Mouse (Mus musculus) inflammation-experienced regulatory T-cells, adult 6 months (primary cell): Measurements from ENCODE around the gene Celf2. TPM values are rescaled to one million over a fixed set of nuclear protein-coding genes. Genes with fewer than 3 reads are reported as not detected.
A peak's percentile ranks its signal among the peaks of the same experiment; 100 is the strongest.
"Not testable (repeated sequence)": the region's sequence is repeated elsewhere in the genome, so short reads cannot be mapped to it uniquely, and the experiment has no call there.

Source experiments
- ATAC-seq: one replicate; pipeline ENCODE4 v1.8.0; 2017
- polyA plus RNA-seq, 3 experiments: library from polyadenylated mRNA; unstranded; fragments of 100-300 nt; shearing (Covaris generic); gene quantifications; one replicate each; pipeline ENCODE4 v1.2.1; 2017

Gene Celf2
- polyA plus RNA-seq, 3 experiments from 2014 or later, result 179 to 241 (median 217) TPM

- ATAC-seq, result no peak
Observed at GRCm38 (mm10) chr2:7389264-7389663, 120.1 kb downstream of the Celf2 start.

- no peak for ATAC-seq
Observed at GRCm38 (mm10) chr2:7378736-7379135, 130.6 kb downstream of the Celf2 start.

- ATAC-seq, result no peak
Observed at GRCm38 (mm10) chr2:7377878-7378277, 131.5 kb downstream of the Celf2 start.

DNA sequence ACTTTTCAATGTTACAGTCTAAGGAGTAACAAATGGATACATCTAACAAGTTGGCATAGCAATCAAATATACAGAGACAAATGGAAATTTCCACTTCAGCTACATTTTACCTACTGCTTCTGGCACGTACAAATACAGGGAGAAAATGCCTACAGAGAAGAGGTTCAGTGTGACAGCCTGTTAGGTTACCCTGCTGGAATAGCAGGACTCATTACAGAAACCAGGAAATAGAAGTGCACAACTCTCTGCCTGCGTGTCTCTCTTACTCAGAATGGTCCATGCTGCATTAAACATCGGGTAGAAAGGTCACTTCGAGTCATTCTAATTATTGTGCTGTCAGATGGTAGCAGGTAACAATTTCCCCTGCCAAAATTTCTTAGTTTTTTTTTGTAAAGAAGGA, 141.6 kb downstream of the Celf2 start:
- ATAC-seq, result no peak

GRCm38 (mm10) chr2:7359557-7359956, 149.8 kb downstream of the Celf2 start:
- ATAC-seq, result no peak

DNA sequence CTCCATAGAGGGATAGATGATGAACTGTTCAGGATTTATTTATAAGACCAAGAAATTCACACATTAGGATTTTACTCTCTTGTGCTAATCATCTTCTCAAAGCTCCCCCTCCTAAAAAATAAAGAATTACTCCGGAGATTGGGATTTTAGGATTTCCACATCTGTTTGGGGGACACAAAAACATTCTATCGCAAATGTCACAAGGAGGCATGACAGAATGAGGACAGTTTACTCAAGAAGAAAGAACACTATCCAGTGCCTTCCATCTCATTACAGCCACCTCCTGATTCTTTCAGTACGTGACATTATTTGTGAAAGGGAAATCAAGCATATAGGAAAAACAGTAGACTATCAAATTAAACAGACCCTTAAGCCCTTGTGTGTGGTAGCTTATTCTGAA, 150.5 kb downstream of the Celf2 start:
- no peak for ATAC-seq

DNA sequence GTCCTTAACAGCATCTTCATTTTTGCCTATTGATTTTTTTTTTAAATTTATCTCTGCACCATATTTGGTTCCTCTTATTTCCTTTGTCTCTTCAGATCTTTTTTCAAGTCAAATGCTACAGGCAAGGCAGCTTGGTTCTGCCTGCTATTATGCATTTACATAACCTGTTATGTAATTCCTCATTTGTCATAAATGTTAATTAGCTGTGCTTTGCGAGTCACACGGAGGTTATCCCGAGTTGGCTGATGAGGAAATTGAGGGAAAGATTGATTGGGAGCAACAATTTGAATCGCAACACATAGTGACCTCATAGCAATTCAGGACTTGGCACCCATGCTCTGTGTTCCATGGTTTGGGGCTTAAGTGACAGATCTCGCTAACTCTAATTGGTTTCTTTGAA, 158.1 kb downstream of the Celf2 start:
- ATAC-seq, result no peak

DNA sequence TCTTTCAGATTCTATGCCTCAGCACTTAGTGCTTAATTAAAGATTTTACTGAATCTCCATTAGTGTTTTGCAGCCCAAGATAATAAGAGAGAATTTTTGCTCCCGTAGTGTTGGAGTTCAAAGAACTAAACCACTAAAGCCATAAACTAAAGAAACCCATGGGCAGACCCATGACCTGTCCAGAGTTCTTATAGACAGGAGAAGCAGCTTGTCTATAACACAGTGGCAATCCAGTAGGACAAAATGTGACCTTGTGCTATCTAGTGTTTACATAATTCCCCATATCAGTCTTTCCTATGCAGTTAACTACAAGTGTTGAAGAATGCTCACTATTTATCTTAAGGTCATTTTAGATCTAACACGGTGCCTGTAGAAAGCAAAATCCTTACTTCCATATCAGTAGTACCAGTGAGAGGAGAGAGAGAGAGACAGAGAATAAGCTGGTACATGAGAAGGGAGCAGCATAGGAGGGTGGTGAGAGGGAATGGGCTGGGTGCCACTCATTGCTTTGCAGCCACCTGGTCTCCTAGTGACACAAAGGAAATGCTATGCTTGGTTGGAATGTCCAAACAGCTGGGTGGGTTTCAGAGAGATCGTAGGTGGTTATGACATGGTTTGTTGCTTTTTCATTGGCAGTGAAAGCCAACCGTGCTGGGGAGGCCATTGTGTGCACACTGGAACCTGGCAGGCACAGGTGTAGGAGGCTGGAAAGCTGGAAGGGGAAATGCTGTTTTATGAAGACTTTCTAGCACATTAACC, 162.5 kb downstream of the Celf2 start:
- no peak for ATAC-seq

DNA sequence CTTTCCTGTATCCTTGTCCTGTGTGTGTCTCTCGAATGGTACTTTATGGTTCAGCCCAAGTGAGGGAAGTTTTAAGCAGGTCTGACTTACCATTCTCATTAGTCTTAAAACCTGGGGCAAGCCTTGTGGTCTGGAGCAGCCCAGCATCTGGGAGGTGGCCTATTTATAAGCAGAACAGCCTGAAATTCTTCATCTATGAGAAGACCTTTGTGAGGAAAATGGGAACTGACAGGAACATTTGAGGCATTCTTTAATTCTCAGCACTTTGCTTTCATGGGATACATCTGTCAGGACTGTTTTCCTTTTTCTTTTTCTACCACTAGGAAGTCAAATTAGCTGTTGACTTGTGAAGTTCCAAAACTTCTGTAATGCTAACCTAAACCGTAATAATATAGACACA, 164.4 kb downstream of the Celf2 start:
- ATAC-seq, result no peak

- ATAC-seq, result no peak
Observed at GRCm38 (mm10) chr2:7342911-7343478, 166.4 kb downstream of the Celf2 start.

DNA sequence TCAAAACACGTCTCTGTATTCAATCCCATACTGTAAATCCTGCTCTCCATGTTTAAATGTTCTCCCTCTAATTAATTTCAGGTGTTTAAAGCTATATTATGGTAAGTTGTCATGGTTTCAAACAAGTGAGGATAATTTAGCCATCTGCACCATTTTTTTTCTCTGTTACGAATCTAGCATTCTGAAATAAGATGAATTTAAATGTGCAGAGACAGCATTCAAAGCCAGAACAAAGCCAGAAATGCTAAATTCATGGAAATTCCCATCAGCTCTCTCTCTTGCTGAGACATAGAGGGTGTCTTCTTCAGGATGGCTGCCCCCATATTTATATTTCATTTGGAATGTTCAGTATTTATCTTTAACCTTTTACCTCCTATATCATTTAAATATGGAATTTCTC, 174.5 kb downstream of the Celf2 start:
- no peak for ATAC-seq

DNA sequence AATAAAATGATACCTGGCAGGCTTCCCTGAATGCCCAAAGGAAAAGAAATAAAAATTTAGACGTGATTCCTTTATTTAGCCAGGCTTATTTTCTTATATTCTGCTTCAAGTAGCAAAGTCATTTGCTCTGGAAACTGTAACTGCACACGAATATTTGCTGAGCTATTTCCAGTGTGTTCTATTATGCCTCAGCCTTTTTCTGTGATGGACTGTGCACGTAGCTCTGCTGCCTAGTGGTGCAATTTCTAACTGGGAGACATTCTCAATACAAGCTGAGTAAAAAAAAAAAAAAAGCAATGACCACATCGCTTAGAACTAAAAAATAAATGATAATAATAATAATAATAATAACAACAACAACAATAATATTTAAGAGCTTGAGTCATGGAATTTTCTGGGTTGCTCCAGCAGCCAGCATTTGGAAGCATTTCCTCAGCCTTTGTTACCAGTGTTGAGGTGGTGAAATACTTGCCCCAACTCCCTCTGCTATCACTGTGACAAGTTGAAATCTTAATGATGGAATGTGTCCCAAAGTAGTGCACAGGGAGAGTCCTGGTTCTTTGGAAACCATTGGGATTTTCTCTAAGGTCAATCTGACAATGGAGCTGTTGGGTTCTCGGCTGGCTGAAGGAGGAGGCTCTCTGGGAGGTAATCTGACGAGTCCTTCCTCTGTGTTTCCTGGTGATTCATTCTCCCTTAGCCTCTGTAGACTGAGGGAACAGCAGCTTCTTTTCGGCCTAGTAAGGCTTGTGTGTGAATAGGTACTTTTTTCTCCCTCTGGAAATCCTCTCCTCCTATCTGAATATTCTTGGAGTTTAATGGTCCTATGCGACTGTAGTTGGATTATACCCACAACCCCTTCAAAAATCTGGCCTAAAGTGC, 181.1 kb downstream of the Celf2 start:
- no peak for ATAC-seq

DNA sequence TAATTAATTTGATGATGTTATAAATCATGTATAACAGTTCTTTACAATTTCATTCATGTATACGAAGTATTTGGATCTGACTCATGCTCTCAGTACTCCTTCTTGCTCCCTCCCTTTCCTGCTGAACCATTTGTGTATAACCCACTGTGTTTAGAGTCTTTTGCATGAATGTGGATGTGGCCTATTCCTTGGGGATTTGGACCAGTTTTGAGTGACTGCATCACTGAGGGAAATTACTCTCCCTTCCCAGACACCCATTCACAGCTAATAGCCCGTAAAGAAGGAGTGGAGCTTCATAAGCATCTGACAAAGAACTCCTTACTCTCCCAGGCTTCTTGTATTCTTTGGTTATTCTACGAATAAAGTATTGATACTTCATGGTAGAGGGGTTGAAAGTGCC, 189.6 kb downstream of the Celf2 start:
- no peak for ATAC-seq

- no peak for ATAC-seq
Observed at GRCm38 (mm10) chr2:7311776-7312175, 197.6 kb downstream of the Celf2 start.

DNA sequence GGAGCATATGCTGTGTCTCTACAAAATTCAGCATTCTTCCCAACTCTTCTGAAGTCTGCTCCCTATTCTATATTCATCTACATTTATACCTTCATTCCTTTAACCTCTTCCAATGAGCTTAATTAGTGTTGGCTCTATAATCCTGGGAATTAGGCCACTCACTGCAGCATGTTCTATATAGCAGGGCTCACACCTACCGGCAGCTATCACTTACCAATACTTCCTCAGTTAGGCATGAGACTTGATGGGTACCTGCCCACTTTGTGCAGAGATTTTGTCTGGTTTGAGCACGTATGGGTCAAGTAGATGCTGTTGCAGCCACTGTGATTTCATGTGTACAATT, 198.6 kb downstream of the Celf2 start:
- no peak for ATAC-seq

DNA sequence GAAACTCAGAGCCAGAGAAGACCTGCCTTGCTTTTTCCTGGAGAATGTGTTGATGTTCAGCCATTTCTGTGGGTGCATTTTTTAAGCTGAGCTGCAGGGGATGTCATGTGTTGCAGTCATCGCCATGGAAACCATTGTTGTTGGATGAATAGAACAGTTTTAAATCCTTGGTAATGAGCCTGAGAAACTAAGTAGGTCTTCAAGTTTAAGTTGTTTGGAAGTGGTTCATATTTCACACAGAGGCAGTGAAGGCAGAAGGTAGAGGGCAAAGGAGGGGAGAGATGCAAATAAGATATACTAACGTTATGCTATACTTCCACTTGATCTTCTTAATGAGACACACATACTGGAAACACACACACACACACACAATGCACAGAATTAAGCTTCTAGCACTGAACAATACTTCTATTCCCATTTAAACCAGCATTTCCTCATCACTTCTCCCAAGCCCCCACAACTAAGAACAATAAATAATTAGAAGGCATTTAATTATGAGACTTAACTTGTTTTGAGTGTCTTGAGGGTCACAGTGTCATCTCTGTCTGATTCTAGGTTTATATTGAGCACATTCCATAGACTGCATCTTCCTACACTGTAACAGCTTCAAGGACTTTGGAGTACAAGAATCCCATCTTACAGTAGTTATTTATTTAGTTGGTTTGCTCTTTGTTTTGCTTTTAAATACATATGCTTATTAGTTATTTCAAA, 199.1 kb downstream of the Celf2 start:
- ATAC-seq, result no peak

GRCm38 (mm10) chr2:7309324-7309723, 200.0 kb downstream of the Celf2 start:
- no peak for ATAC-seq

DNA sequence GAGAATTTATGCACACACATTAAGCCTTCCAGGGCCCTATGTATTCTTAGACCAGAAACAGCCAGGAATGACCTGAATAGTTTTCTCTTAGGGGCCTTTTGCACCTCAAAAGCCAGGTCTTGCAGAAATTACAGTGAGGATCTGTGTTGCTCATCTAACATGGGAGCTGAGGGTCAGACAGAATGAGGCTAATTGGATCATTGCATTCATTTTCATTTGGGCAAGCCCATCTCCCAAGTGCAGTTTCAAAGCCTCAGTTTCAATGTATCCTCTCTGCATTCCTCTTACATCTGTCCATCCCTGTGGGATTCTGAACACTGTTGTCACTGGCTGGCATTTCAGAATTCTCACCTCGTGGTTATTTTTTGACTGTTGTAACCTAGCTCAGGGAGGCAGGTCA, 200.6 kb downstream of the Celf2 start:
- ATAC-seq, result no peak

DNA sequence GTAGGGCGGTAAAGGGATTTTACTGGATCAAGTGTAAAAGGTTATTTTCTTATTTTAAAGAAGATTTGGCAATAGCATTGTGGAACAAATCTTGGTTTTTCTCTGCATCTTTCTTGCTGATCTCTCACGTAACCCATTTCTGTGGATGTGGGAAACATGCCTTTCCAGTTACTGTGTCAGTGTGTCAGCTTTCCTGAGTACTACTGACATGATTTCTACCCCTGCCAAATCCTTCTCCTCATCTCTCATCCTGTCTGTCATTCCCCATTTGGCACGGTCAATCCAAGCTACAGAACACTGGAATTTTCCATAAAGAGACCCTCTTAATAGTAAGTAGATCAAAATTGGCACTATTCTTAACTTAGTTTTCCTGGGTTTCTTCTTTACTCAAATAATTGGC, 221.9 kb downstream of the Celf2 start:
- ATAC-seq, result no peak

DNA sequence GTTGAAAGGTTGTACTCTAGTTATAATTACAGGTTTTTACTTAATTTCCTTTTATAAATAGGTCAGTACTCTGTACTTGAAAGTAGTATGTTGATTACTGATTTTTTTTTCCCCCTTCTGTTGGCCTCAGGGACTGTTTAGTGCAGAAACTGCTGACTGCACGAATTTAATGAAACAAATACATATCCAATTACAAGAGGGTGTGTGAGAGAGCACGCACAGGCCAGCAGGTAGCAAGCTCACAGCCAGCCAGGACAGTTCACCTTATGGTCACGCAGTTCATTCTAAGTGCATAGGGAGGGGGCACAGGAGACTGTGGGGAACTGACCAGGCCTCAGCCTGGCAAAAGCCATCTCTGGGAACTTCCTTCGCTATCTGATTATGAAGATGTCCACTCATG, 236.1 kb downstream of the Celf2 start:
- no peak for ATAC-seq

- peak; percentile 88 for ATAC-seq
Observed at GRCm38 (mm10) chr2:7270051-7270450, 239.3 kb downstream of the Celf2 start.

DNA sequence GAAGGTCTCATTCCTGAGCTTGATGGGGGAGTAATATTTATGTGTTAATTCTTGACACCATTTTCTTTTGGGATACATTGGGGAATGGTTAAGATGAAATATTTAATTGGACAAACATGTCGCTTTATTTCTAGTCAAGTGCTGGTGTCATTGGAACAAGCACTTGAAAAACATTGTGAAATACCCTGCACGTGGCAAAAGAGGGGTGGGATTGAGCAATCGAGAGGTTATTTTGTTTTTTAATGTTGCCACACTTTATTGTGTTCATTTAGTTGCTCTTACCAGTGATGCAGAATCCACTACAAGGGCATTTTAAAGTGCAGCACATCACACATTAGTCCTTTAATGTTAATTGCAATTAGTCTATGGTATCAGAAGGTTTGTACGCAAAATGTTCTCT, 242.2 kb downstream of the Celf2 start:
- ATAC-seq, result no peak

DNA sequence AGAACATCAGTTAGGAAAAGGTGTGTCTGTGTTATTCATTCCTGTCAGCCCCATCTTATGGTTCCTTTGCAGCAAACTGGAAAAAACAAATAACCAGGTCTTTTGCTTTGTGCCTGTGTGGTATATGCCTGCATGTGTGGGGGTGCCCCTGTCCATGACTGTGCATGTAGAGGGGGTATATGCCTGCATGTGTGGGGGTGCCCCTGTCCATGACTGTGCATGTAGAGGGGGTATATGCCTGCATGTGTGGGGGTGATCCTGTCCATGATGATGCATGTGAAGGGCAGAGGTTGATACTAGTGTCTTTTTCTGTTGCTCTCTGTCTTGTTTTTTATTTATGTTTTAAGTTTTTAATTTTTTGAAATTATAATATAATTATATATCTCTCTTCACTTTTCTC, 246.7 kb downstream of the Celf2 start:
- not testable (repeated sequence) for ATAC-seq
